Mouse (Mus musculus) embryonic fibroblast, embryonic 13.5 days (primary cell): ENCODE measurements around the gene Fam213b. TPM values are rescaled to one million over a fixed set of nuclear protein-coding genes. Genes with fewer than 3 reads are reported as not detected.

Experiments used
- H3K27ac ChIP-seq: 2 replicates; pipeline ENCODE4 v1.5.1; 2012; ENCODE audit warnings: low read length, control low read depth, inconsistent platforms; ENCODE audit not compliant: insufficient read depth
- H3K4me1 ChIP-seq: 2 replicates; pipeline ENCODE4 v1.6.1; 2011; ENCODE audit warnings: low read length; ENCODE audit not compliant: control insufficient read depth, insufficient read depth
- H3K4me3 ChIP-seq: 2 replicates; pipeline ENCODE4 v1.5.1; 2011; ENCODE audit warnings: mild to moderate bottlenecking, control low read depth, low read length; ENCODE audit not compliant: insufficient read depth
- CTCF ChIP-seq: IDR thresholded peaks from 2 replicates; pipeline ENCODE4 v1.5.1; 2011; ENCODE audit warnings: mild to moderate bottlenecking, control low read depth, low read length, moderate library complexity, borderline replicate concordance; ENCODE audit not compliant: insufficient read depth
- POLR2A ChIP-seq: IDR thresholded peaks from 2 replicates; pipeline ENCODE4 v1.6.1; 2011; ENCODE audit warnings: low read depth, mild to moderate bottlenecking, control low read depth, low read length, moderate library complexity
- polyA plus RNA-seq: library from polyadenylated mRNA; stranded (reverse); fragments of >200 nt; gene quantifications from 2 replicates; pipeline ENCODE4 v1.2.4, GENCODE M21; 2011; ENCODE audit warnings: low read depth; ENCODE audit not compliant: missing spikeins, insufficient read length

The Fam213b gene
- polyA plus RNA-seq: 13.2 and 13.7 TPM in 2 replicates

DNA sequence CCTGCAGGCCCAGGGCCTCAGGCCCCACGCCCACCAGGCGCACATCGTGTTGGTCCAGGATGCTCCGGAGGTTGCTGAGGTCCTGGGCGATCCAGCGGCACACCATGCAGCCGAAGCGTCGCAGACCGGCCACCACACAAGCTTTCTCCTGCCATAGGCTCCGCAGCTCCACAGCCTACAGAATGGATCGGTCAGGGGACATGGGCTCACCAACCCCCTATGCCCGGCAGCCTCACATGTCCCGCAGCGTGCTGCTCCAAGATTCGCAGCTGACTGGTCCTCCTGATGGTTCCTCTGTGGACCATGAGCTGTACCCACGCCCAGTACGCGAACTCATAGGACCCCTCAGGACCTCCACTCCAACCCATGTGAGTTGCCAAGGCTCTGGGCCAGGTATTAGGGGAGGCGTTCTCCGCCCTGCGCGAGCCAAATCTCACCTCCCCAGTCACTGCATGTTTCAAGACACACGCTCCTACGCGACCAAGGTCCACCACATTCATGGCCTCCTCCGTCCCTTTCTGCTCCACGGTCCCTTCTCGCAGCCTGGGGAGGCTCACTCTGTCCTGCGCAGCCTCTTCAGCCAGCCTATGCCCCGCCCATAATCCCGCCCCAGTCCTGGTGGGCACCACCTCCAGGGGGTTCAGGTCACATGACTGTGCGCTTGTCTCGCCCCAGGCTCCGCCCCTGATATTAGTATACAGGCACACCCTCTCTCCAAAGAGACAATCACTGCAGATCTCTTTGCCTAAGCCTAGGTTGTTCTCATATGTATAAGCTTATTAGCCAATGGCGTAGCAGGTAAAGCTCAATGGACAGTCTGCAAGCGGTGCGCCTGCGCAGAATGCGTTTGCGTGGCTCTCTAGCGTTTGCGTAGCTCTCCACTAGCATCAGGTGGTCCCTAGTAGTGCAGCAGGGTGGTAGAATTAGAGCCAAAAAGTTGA is at the start of gene Fam213b:
Fam213b (minus strand) TSS at position 630 of the 941 bp plus-strand sequence.
- no peak within 1 kb of the TSS for H3K27ac ChIP-seq

DNA sequence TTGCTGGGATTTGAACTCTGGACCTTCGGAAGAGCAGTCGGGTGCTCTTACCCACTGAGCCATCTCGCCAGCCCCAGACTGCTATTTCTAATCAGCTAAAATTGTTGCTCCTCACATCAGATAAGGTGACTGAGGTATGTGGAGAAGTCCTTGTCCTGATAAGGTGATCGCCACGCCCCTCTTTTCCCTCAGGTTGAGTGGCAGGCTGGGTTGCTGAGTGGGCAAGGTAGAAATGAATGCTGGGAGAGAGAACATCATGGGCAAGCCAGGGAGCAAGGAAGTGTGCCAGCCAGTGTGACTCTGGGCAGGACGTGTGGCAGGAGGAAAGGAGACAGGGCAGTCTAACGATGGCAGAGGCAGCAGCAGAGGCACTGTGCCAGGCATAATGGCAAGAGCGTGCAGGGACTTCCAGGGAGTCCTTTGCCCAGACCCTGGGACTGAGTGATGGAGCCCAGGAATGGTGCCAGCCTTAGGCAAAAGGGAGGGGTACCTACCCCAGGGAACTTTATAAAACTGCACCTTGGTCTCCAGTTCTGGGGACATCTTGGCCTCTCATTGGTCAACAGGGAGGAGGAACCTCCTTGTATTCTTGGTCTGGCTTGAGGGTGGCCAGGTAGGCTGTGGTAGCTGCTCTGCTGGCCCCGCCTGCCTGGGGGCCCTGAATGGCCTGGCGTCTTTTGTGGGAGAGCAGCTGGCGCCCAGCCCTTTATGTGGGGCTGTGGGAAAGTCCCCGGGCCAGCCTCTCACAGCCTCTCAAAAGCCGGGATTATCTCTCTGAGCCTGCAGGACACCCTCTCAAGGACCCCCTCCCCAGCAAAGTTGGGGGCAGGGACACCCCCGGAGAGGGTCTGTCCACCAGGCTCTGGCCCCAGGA is 49.4 kb upstream of the Fam213b start:
- H3K27ac ChIP-seq: no peak overlapping the region
- no peaks in the 10 kb centered on the region for H3K4me1 ChIP-seq
- no peak overlapping the region for H3K4me3 ChIP-seq
- TF ChIP-seq CTCF: no peak

More for the DNA sequence above, at the start of gene Fam213b:
- Histone ChIP-seq H3K4me3 (peak within 1 kb of the TSS; percentile 54), H3K4me1 (no peaks in the 10 kb centered on the region)
- no peak for TF ChIP-seq CTCF
- peak; percentile 98 for TF ChIP-seq POLR2A

DNA sequence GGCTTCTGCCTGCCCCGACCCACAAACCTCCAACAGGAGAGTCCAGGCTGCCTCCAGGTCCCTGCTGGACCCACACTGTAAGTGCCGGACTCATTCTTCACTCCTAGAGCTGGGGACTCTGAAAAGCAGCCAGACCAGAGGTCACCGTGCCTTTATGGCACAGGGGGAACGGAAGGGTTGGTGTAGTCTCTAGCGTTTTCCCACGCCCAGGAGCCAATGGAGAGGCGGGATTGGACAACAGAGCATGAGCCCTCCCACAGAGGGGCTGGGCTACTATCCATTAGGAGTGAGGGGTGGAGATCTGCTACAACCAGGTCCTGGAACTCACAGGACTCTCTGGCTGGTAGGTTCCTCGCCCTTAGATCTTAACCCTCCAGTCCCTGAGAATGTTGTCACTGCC is 47.4 kb upstream of the Fam213b start:
- TF ChIP-seq POLR2A (no peak), CTCF (no peak)
- no peak overlapping the region for H3K27ac ChIP-seq
- H3K4me1 ChIP-seq: no peaks in the 10 kb centered on the region
- no peak overlapping the region for H3K4me3 ChIP-seq

DNA sequence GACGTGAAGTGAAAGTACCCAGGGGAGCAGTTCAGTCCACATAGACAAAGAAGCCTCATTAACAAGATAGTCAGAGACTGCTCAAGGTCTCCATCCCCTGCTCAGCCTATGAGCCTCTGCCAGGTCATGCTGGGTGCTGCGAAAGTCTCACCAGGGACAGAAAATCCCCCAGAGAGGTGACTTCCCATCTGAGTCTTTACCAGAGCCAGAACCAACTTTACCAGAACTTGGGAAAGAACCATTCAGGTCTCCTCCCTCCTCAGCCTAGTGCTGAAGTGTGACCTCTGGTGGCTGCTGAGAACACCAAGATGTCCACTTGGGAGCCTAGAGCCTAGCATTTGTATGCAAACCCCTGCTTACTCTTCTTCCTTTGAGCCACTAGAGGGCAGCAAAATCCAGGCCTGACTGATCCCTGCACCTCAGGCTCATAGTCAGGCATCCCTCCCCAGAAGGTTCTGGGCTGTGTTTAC is 45.2 kb upstream of the Fam213b start:
- H3K27ac ChIP-seq: no peak overlapping the region
- peak; percentile 76 for TF ChIP-seq CTCF
- TF ChIP-seq POLR2A: no peak
- no peak overlapping the region for H3K4me3 ChIP-seq
- H3K4me1 ChIP-seq: no peaks in the 10 kb centered on the region

DNA sequence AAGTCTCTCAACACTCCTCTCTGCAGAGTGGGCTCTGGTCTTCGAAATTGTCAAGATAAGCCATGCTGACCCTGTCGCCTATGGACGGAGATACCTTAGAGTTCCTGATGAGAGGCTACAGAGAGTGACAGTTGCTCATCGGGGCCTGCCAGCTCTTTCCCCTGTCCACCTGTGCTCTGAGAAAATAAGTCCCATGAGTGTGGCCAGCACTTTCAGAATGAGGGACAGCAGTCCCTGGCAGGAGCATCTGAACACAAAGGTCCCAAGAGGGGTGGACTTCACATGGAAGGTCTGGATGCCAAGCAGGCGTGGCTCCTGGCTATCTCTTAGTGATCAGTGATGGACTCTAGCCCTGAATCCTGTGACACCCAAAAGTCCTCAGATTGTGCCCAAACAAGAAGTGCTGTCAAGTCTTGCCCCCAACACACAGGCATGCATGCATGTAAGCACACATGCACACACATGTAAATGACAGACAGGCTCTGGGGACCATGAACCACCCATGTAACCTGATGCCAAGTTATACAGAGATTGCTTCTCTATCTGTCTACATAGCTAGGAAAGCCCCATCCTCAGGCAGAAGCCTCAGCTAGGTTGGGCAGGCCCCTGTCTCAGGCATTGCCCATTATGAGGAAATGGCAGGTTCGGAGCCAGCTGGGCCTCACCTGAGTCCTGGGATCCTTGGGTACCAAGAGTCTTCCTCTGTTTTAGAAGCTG is 44.5 kb upstream of the Fam213b start:
- Histone ChIP-seq H3K4me1 (no peaks in the 10 kb centered on the region), H3K4me3 (no peak overlapping the region), H3K27ac (no peak overlapping the region)
- no peak for TF ChIP-seq CTCF

DNA sequence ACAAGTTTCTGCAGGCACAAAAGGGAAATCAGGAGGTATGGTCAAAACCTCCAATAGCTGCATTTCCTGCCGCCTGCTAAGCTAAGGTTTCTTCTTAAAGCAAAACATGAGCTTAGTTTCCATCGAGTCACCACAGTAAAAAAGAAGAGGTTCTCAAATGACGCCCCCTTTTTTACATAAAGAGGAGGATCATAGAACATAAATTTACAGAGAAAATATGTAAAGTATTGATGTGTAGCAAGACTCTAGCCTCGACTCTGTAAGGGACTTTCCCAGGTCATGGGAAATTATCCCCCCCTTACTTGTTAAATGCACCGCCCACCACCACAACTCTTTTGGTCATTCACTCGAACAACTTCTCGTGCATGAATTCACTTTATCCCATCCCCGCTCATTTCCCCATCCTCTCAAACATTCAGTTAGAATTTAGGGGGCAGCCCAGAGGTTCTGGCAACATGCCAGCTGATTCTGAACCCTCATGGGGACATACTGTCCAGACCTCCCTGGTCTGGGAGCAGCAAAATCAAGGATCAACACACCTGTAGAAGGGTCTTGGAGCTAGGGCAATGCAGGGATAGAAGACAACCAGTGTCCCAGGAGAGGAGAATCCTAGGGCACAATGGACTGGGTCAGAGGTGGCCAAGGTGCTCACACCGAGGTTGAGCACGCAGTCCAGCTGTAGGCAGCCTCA is 43.8 kb upstream of the Fam213b start:
- Histone ChIP-seq H3K4me1 (no peaks in the 10 kb centered on the region), H3K27ac (no peak overlapping the region), H3K4me3 (no peak overlapping the region)
- TF ChIP-seq POLR2A (no peak), CTCF (no peak)

DNA sequence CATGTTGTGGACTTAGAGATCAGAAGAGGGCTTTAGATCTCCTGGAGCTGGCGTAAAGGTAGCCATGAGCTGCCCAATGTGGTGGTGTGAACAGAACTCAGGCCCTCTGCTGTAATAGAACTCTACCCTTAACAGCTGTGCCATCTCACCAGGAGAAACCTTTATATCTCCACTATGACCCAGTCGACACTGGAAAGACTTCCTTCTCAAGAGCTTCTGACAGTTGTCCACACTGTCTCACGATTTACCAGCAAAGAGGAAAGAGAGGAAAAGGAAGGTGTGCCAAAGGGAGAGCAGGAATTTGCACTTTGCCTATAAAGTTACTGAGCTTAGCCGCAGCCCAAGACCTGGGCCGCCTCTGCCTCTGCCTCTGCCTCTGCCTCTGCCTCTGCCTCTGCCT is 42.9 kb upstream of the Fam213b start:
- TF ChIP-seq CTCF: no peak
- no peak for TF ChIP-seq POLR2A
- H3K27ac ChIP-seq: no peak overlapping the region
- no peak overlapping the region for H3K4me3 ChIP-seq
- H3K4me1 ChIP-seq: no peaks in the 10 kb centered on the region

DNA sequence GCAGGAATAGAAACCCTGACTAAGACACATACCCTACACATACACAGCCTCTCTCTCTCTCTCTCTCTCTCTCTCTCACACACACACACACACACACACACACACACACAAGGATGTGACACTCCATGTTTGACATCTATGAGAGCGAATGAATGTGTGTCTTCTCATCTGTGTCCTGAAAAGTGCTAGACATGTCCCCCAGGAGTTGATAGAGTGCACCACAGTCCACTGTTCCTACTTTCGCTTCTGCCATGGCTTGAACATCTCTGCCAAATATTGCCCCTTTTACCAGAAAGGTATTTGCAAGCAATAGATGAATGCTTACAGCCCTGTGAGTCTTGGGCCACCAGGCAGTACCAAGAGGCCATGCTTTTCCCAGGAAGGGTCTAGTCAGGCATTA is 41.2 kb upstream of the Fam213b start:
- TF ChIP-seq POLR2A (no peak), CTCF (no peak)
- Histone ChIP-seq H3K4me3 (no peak overlapping the region), H3K27ac (no peak overlapping the region), H3K4me1 (no peaks in the 10 kb centered on the region)

DNA sequence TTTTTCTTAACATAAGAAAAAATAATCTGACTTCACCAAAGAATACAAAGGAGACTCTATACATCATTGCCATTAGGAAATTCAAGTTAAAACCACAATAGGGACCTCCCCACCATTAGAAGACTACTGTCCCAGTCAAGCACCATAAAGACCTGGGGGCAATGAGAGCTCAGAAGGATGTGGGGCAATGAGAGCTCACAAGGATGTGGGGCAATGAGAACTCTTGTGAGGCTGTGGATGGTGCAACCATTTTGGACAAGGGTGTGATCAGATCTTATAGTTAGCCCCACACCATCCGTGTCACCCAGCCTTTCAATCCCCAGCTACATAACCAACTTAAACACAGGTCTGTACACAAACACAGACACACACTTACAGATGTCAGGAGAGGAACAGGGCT is 38.8 kb upstream of the Fam213b start:
- Histone ChIP-seq H3K27ac (no peak overlapping the region), H3K4me3 (no peak overlapping the region), H3K4me1 (no peaks in the 10 kb centered on the region)
- no peak for TF ChIP-seq POLR2A
